Mouse (Mus musculus): ENCODE results near the gene Crtc1. TPM values are rescaled to one million over a fixed set of nuclear protein-coding genes. Genes with fewer than 3 reads are reported as not detected.

The Crtc1 gene
- polyA plus RNA-seq, 1 experiment from 2014 or later, result 7.0 TPM

GRCm38 (mm10) chr8:70406427-70407069 lies 32.8 kb downstream of the Crtc1 start:
- H3K4me2 ChIP-seq (replicated peaks; ENCODE audit: low read depth, low read length), result no peak overlapping the region
- H3K9ac ChIP-seq (replicated peaks; ENCODE audit: low read depth), result no peak overlapping the region
- no peak overlapping the region for H3K4me3 ChIP-seq (ENCODE audit: low read depth, low read length)
- TF ChIP-seq EP300 (IDR thresholded peaks at IDR 0.05), result no peak
- no peak for TF ChIP-seq CTCF (IDR thresholded peaks at IDR 0.05)
- H3K36me3 ChIP-seq (ENCODE audit: insufficient read depth, low read length), result no peaks in the 10 kb centered on the region
- H3K27me3 ChIP-seq (replicated peaks; ENCODE audit: insufficient read depth, low read length), result no peaks in the 10 kb centered on the region
- no peaks in the 10 kb centered on the region for H3K9me3 ChIP-seq (ENCODE audit: low read length)
- peaks cover 17% of the 10 kb centered on the region; the same call in 1 of the 2 replicates for H3K4me1 ChIP-seq (ENCODE audit: insufficient read depth, low read depth, low read length)
- no peak overlapping the region for H3K27ac ChIP-seq (ENCODE audit: low read length)
- peak; percentile 76 for ATAC-seq
- peak; percentile 56 for DNase-seq (ENCODE audit: low spot score)
- 62% methylated on average over 10 of the region's 11 CpGs for WGBS

- Histone ChIP-seq H3K9ac (replicated peaks; ENCODE audit: low read depth) (no peak overlapping the region), H3K27ac (ENCODE audit: low read length) (no peak overlapping the region), H3K36me3 (ENCODE audit: insufficient read depth, low read length) (no peaks in the 10 kb centered on the region), H3K27me3 (replicated peaks; ENCODE audit: insufficient read depth, low read length) (no peaks in the 10 kb centered on the region), H3K4me2 (replicated peaks; ENCODE audit: low read depth, low read length) (no peak overlapping the region), H3K4me3 (ENCODE audit: low read depth, low read length) (no peak overlapping the region), H3K9me3 (ENCODE audit: low read length) (no peaks in the 10 kb centered on the region), H3K4me1 (ENCODE audit: insufficient read depth, low read depth, low read length) (peaks cover 17% of the 10 kb centered on the region; the same call in 1 of the 2 replicates)
- 40% methylated on average over 7 of the region's 7 CpGs for WGBS
- TF ChIP-seq CTCF (IDR thresholded peaks at IDR 0.05), result no peak
- TF ChIP-seq EP300 (IDR thresholded peaks at IDR 0.05), result no peak
- ATAC-seq, result no peak
- no peak for DNase-seq (ENCODE audit: low spot score)
These were observed 34.2 kb downstream of the Crtc1 start for GRCm38 (mm10) chr8:70405189-70405588.

- TF ChIP-seq EP300 (IDR thresholded peaks at IDR 0.05) (no peak), CTCF (IDR thresholded peaks at IDR 0.05) (peak; percentile 31; the same call in 1 of the 2 replicates)
- Histone ChIP-seq H3K4me1 (ENCODE audit: insufficient read depth, low read depth, low read length) (peaks cover 12% of the 10 kb centered on the region; the same call in 1 of the 2 replicates), H3K36me3 (ENCODE audit: insufficient read depth, low read length) (no peaks in the 10 kb centered on the region), H3K9me3 (ENCODE audit: low read length) (no peaks in the 10 kb centered on the region), H3K4me3 (ENCODE audit: low read depth, low read length) (no peak overlapping the region), H3K27ac (ENCODE audit: low read length) (no peak overlapping the region), H3K4me2 (replicated peaks; ENCODE audit: low read depth, low read length) (no peak overlapping the region), H3K9ac (replicated peaks; ENCODE audit: low read depth) (no peak overlapping the region), H3K27me3 (replicated peaks; ENCODE audit: insufficient read depth, low read length) (no peaks in the 10 kb centered on the region)
- ATAC-seq, result no peak
- DNase-seq (ENCODE audit: low spot score), result no peak
- 96% methylated on average over 3 of the region's 3 CpGs for WGBS
These were observed 35.2 kb downstream of the Crtc1 start for GRCm38 (mm10) chr8:70404212-70404611.

GRCm38 (mm10) chr8:70397611-70398563 lies 41.5 kb downstream of the Crtc1 start:
- Histone ChIP-seq H3K27ac (ENCODE audit: low read length) (no peak overlapping the region), H3K9me3 (ENCODE audit: low read length) (no peaks in the 10 kb centered on the region), H3K9ac (replicated peaks; ENCODE audit: low read depth) (no peak overlapping the region), H3K27me3 (replicated peaks; ENCODE audit: insufficient read depth, low read length) (no peaks in the 10 kb centered on the region), H3K4me1 (ENCODE audit: insufficient read depth, low read depth, low read length) (no peaks in the 10 kb centered on the region), H3K36me3 (ENCODE audit: insufficient read depth, low read length) (no peaks in the 10 kb centered on the region), H3K4me2 (replicated peaks; ENCODE audit: low read depth, low read length) (no peak overlapping the region), H3K4me3 (ENCODE audit: low read depth, low read length) (no peak overlapping the region)
- DNase-seq (ENCODE audit: low spot score), result no peak
- no peak for TF ChIP-seq CTCF (IDR thresholded peaks at IDR 0.05)
- 84% methylated on average over 16 of the region's 16 CpGs for WGBS
- no peak for ATAC-seq

GRCm38 (mm10) chr8:70396184-70396583 lies 43.2 kb downstream of the Crtc1 start:
- H3K4me2 ChIP-seq (replicated peaks; ENCODE audit: low read depth, low read length), result no peak overlapping the region
- H3K4me3 ChIP-seq (ENCODE audit: low read depth, low read length), result no peak overlapping the region
- 0 out of 2 replicates have a peak, but pooled peaks cover 2% of the 10 kb centered on the region for H3K36me3 ChIP-seq (ENCODE audit: insufficient read depth, low read length)
- no peak overlapping the region for H3K9ac ChIP-seq (replicated peaks; ENCODE audit: low read depth)
- H3K27me3 ChIP-seq (replicated peaks; ENCODE audit: insufficient read depth, low read length), result no peaks in the 10 kb centered on the region
- TF ChIP-seq CTCF (IDR thresholded peaks at IDR 0.05), result no peak
- no peak for TF ChIP-seq EP300 (IDR thresholded peaks at IDR 0.05)
- ATAC-seq (no peak), DNase-seq (ENCODE audit: low spot score) (no peak)
- H3K27ac ChIP-seq (ENCODE audit: low read length), result no peak overlapping the region
- 70% methylated on average over 5 of the region's 5 CpGs for WGBS
- no peaks in the 10 kb centered on the region for H3K4me1 ChIP-seq (ENCODE audit: insufficient read depth, low read depth, low read length)
- H3K9me3 ChIP-seq (ENCODE audit: low read length), result no peaks in the 10 kb centered on the region

- H3K9ac ChIP-seq (replicated peaks; ENCODE audit: low read depth), result no peak overlapping the region
- ATAC-seq, result peak; percentile 30
- no peak for DNase-seq (ENCODE audit: low spot score)
These were observed 43.7 kb downstream of the Crtc1 start for GRCm38 (mm10) chr8:70395649-70396048.

More at GRCm38 (mm10) chr8:70395649-70396048, 43.7 kb downstream of the Crtc1 start:
- no peaks in the 10 kb centered on the region for H3K4me1 ChIP-seq (ENCODE audit: insufficient read depth, low read depth, low read length)
- 0 out of 2 replicates have a peak, but pooled peaks cover 4% of the 10 kb centered on the region for H3K36me3 ChIP-seq (ENCODE audit: insufficient read depth, low read length)
- no peak overlapping the region for H3K4me2 ChIP-seq (replicated peaks; ENCODE audit: low read depth, low read length)
- 57% methylated on average over 5 of the region's 5 CpGs for WGBS
- H3K27ac ChIP-seq (ENCODE audit: low read length), result no peak overlapping the region
- no peaks in the 10 kb centered on the region for H3K27me3 ChIP-seq (replicated peaks; ENCODE audit: insufficient read depth, low read length)
- no peak overlapping the region for H3K4me3 ChIP-seq (ENCODE audit: low read depth, low read length)
- no peaks in the 10 kb centered on the region for H3K9me3 ChIP-seq (ENCODE audit: low read length)
- TF ChIP-seq EP300 (IDR thresholded peaks at IDR 0.05), result no peak
- TF ChIP-seq CTCF (IDR thresholded peaks at IDR 0.05), result no peak

All from lung, postnatal 0 days (tissue).